Mouse (Mus musculus): Measurements from ENCODE around the gene Lat.
"Not testable (repeated sequence)": the region's sequence is repeated elsewhere in the genome, so short reads cannot be mapped to it uniquely, and the experiment has no call there.

Lat gene

DNA sequence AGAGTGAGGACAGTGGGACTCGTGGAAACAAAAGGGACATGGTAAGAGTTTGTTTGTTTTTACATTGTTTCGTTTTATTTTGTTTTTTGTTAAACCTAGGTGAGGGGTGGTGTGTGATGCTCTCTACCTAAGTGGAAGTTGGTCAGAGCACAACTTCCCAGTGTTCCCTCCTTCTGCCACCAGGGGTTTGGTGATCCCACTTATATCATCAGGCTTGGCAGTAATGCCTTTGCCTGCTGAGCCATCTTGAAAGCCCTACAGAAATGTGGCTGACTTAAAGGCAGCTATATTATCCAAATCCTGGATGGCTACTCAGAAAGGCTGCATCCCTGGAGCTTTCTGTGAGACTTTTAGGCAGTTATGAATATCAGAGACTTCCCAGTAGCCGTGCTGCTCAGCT is 36.7 kb downstream of the Lat start:
- no peak for DNase-seq (ENCODE audit: low spot score)

DNA sequence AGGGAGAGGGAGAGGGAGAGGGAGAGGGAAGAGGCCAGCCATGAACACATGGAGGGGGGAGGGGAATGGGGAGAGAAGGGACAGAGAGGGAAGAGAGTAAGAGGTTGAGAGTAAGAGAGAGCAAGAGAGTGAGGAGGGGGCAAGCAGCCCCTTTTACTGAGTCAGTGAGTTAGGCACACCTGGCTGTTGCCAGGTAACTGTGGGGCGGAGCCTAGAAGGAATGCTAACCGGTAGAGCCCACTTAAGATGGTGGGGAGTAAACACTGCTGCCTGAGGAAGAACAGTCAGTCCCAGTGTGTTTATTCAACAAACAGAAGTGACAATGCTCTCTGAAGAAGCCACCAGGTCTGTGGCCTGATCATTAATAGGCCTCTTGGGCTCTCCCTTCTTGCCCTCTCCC is 38.7 kb downstream of the Lat start:
- no peak for DNase-seq (ENCODE audit: low spot score)

DNA sequence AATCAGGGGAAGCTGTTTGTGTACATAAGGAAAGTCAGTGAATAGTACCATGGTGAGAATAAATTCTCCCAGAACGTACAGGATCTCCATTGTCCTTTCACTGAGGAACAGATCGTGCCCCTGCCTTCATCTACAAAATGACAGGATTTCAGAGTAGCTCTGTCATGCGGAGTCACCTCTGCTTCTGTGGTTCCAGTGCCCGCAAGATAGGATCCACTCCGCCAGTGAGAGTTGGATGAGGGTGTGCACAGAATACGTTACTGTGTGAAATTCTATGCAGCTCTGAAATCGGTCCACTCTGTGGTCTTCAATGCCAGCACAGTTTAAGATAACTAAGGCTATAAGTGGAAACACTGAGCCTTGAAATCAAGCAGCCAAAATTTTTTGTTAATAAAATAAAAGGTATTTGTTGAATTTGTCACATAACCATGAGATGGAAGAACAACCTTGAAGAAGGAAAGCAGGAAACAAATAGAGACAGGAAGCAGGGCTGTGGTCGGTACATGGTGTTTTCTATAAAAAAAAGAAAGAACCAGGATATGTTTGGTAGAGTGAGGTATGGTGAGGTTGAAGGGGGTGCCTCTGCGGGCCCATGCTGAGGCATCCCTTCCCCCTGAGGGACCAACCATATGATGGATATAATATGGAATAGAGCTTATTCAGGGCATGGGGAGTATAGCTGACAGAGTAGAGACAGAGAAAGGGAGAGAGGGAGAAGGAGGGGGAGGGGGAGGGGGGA is 39.3 kb downstream of the Lat start:
- no peak for DNase-seq (ENCODE audit: low spot score)

DNA sequence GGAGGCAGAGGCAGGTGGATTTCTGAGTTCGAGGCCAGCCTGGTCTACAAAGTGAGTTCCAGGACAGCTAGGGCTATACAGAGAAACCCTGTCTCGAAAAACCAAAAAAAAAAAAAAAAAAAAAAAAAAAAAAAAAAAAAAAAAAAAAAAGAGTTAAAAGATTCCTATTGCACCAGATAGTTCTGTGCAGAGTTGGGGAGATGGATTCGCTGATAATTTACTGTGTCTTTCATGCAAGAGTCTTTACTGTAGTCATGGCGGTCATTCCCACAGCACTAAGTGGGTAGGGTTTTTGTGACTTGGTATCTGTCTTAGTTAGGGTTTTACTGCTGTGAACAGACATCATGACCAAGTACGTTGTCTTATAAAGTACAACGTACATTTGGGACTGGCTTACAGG is 40.5 kb downstream of the Lat start:
- not testable (repeated sequence) for DNase-seq (ENCODE audit: low spot score)

DNA sequence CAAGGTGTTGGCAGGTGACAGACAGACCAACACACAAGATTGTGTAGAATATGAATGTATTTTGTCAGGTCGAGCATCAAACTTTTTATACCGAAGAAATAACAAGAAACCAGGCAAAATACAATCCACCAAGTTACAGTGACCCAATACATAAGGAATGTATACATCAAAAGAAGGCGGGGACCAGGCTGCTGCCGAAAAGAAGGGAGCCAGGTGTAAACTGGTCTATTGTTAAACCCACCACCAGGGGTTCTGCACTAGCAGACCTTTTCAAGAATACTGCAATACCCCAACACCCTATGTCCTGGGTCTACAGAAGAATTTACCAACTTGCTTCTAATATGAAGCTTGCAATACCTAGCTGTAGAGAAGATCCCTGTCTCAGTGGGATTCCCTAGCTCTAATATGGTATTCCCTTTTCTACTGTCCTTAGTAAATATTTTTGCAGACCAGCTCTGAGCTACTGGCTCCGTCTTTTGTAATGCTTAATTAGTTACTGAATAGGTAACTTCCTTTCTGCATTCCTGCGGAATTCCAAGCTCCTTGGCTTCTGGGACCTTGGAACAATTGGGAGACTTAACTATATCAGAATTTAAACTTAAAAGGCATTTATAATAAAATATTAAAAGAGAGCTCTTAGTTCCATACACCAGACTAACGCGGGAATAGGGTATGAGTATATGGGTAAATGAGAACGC is 43.6 kb downstream of the Lat start:
- not testable (repeated sequence) for DNase-seq (ENCODE audit: low spot score)

DNA sequence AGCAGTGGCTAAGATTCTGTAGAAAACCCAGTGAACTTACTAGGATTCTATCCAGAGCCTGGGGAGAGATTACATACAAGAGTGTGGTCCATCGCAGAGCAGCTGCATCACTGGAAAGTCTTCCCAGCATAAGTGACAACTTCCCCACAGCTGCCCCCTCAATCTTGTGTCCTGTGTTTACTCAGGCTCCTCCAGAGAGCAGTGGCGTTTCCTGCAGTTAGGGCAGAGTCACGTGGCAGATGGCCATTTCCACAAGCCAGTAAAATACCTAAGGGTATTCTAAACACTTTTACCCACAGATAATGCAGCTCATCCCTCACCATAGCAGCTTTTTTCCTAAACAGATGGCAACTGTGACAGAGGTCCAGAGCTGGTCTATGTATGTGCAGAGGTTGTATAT is 44.6 kb downstream of the Lat start:
- DNase-seq (ENCODE audit: low spot score), result no peak

DNA sequence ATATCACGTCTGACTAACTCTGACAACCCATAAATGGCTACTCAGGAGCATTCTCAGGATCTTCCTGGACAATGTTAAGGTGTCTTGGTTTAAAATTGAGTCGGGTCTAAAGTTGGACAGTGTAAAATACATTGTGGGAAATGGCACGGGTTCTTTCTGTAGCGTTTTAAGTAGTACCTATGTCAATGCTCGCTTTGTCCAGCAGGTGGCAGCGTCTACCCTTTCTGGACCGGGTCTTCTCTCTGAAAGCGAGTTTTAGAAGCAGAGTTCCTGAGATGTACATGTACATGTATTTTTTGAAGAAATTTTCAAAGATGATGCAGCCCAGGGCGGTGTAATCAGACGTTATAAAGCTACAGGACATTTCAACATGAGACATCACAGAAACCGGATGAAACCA is 45.6 kb downstream of the Lat start:
- peak; percentile 88 for DNase-seq (ENCODE audit: low spot score)

DNA sequence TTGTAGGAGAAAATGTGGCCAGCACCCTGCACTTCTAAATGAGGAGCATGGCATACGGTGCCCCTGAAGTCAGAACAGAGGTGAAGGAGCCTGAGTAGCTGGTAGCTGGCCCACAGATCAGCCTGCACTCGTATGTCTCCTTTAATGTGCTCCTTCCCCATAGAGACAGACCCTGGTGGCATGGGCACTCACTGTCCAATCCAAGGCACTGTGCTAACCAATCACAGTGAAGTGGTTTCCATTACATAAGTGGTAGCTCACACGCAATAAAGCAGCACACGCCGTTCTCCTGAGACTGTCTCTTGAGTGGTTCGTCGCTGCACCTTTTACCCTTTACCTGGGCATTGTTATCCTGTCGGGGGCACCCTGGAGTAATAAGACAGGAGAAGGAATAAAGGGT is 55.1 kb downstream of the Lat start:
- DNase-seq (ENCODE audit: low spot score), result no peak
